Mouse (Mus musculus): ENCODE results near the gene Trim61. TPM values are rescaled to one million over a fixed set of nuclear protein-coding genes. Genes with fewer than 3 reads are reported as not detected.
"Not testable (repeated sequence)": the region's sequence is repeated elsewhere in the genome, so short reads cannot be mapped to it uniquely, and the experiment has no call there.

The Trim61 gene
- polyA plus RNA-seq, 1 experiment = not detected

DNA sequence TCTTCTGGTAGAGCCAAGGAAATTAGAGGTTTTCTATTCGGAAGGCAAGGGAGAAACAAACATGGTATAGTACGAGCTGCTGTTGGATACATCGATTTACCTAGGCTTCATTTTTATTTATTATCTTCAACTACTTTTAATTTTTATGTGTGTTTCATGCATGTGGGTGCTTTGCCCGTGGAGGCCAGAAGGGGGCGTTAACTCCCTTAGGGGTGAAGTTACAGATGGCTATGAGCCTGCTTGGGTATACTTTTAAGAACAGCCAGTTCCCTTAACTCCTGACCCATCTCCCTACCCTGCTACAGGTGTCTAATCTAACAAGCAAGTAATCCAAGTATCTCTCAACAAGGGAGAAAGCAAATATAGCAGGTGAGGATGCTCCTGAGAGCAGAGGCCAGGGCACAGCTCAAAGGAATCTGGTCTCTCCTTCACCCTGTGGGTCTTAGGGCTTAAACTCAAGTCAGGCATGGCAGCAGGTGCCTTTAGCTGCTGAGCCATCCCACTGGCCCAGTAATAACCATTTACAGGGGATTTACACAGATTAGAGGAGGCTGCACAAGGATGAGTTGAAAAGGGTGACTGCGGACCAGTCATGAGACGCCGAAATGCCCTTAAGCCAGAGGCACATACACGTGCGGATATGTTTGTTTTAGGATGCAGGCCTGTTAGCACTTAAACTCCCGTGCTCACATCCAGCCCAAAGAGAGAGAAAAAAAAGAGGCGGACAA, 10.8 kb upstream of the Trim61 start:
- no peak overlapping the region for H3ac ChIP-seq (ENCODE audit: control insufficient read depth, insufficient read length, low read depth)
- TF ChIP-seq MAX (IDR thresholded peaks at IDR 0.05) (no peak), MYOG (IDR thresholded peaks at IDR 0.05; ENCODE audit: control insufficient read depth, extremely low read depth, insufficient read length) (no peak)
- H3K36me3 ChIP-seq (ENCODE audit: control insufficient read depth, insufficient read depth) = no peaks in the 10 kb centered on the region
- H3K79me3 ChIP-seq (ENCODE audit: low read depth) = no peaks in the 10 kb centered on the region
- H3K4me3 ChIP-seq (ENCODE audit: insufficient read depth, poor library complexity, severe bottlenecking) = no peak overlapping the region
- H3K27me3 ChIP-seq (ENCODE audit: control insufficient read depth, insufficient read depth, insufficient read length) = no peaks in the 10 kb centered on the region
- no peaks in the 10 kb centered on the region for H3K79me2 ChIP-seq (ENCODE audit: control insufficient read depth, insufficient read depth)

DNA sequence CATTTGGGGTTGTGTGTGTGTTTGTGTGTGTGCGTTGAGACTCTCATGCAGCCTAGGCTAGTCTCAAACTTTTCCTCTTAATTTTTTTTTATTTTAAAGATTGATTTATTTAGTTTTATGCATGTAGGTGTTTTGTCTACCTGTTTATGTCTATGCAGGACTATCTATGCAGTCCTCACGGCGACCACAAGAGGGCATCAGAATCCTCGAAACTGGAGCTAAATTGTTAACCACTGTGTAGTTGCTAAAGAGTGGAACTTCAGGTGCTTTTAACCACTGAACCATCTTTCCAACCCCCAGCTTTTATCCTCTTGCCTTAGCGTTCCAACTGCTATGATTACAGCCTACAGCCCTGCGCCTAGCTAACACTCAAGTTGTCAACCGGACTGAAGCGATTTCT, 4.2 kb upstream of the Trim61 start:
- H3K36me3 ChIP-seq (ENCODE audit: control insufficient read depth, insufficient read depth) = no peaks in the 10 kb centered on the region
- TF ChIP-seq FOSL1 (IDR thresholded peaks at IDR 0.05; ENCODE audit: insufficient read depth, low read length, poor library complexity, severe bottlenecking) = no peak
- no peak for TF ChIP-seq USF1 (IDR thresholded peaks at IDR 0.05; ENCODE audit: low read depth)
- no peak for TF ChIP-seq CTCF (IDR thresholded peaks at IDR 0.05; ENCODE audit: control insufficient read depth, insufficient read depth, insufficient read length)
- TF ChIP-seq MAX (IDR thresholded peaks at IDR 0.05) = no peak
- no peak for TF ChIP-seq CEBPB (IDR thresholded peaks at IDR 0.05; ENCODE audit: low read depth)
- TF ChIP-seq MYOD1 (IDR thresholded peaks at IDR 0.05; ENCODE audit: control insufficient read depth, insufficient read length, low read depth) = no peak
- no peak for TF ChIP-seq MYOG (IDR thresholded peaks at IDR 0.05; ENCODE audit: control insufficient read depth, extremely low read depth, insufficient read length)
- H3K27me3 ChIP-seq (ENCODE audit: control insufficient read depth, insufficient read depth, insufficient read length) = no peaks in the 10 kb centered on the region
- no peaks in the 10 kb centered on the region for H3K79me2 ChIP-seq (ENCODE audit: control insufficient read depth, insufficient read depth)
- H3K79me3 ChIP-seq (ENCODE audit: low read depth) = no peaks in the 10 kb centered on the region
- no peak overlapping the region for H3ac ChIP-seq (ENCODE audit: control insufficient read depth, insufficient read length, low read depth)
- H3K4me3 ChIP-seq (ENCODE audit: insufficient read depth, poor library complexity, severe bottlenecking) = no peak overlapping the region

DNA sequence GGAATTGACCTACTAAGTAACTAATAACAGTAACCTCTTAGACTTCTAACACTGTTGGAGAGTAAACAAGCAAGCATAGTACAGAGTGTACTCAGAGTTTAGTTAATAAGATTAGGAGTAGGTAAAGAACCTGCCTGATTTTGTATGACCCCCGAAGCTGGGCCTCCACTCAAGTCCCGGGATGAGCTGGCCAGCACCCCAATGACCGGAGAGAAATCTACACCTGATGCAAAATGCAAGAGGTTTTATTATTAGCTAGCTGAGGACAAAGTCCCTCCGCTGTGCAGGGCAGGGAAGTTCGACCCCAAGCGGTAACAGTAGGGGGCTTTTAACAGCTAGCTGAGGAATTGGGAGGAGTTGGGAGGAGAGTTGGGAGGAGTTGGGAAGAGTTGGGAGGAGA, 10.7 kb downstream of the Trim61 start:
- H3K27me3 ChIP-seq (ENCODE audit: control insufficient read depth, insufficient read depth, insufficient read length); H3K36me3 ChIP-seq (ENCODE audit: control insufficient read depth, insufficient read depth); H3K79me3 ChIP-seq (ENCODE audit: low read depth); H3ac ChIP-seq (ENCODE audit: control insufficient read depth, insufficient read length, low read depth); H3K79me2 ChIP-seq (ENCODE audit: control insufficient read depth, insufficient read depth); H3K4me3 ChIP-seq (ENCODE audit: insufficient read depth, poor library complexity, severe bottlenecking): not testable (repeated sequence)

DNA sequence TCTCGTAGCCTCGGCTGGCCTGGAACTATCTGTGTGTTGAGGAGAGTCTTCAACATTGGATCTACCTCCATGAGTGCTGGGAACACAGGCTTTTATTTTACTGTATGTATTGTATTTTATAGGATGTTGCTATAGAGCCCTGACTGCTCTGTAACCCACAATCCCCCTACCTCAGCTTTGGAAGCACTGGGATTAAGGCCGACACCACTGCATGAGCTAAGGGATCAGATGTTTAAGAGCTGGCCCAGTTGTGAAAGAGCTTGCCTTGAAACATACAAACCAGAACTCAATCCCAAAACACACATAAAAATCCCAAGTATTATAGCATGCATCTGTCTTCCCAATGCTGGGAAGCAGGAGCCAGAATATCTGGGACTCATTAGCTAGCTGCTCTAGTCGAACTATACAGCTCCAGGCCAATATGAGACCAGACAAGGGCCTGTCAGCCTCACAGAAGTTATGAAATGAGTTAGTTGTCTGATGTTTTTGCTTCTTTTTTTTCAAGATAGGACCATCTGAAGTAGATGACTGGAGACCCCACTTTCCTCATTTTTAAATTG, 19.4 kb downstream of the Trim61 start:
- H3K79me3 ChIP-seq (ENCODE audit: low read depth) = no peaks in the 10 kb centered on the region
- H3ac ChIP-seq (ENCODE audit: control insufficient read depth, insufficient read length, low read depth) = no peak overlapping the region
- peaks cover 7% of the 10 kb centered on the region for H3K27me3 ChIP-seq (ENCODE audit: control insufficient read depth, insufficient read depth, insufficient read length)
- H3K36me3 ChIP-seq (ENCODE audit: control insufficient read depth, insufficient read depth) = no peaks in the 10 kb centered on the region
- no peaks in the 10 kb centered on the region for H3K79me2 ChIP-seq (ENCODE audit: control insufficient read depth, insufficient read depth)
- no peak overlapping the region for H3K4me3 ChIP-seq (ENCODE audit: insufficient read depth, poor library complexity, severe bottlenecking)
- TF ChIP-seq MAX (IDR thresholded peaks at IDR 0.05) = no peak
- TF ChIP-seq MYOG (IDR thresholded peaks at IDR 0.05; ENCODE audit: control insufficient read depth, extremely low read depth, insufficient read length) = no peak

DNA sequence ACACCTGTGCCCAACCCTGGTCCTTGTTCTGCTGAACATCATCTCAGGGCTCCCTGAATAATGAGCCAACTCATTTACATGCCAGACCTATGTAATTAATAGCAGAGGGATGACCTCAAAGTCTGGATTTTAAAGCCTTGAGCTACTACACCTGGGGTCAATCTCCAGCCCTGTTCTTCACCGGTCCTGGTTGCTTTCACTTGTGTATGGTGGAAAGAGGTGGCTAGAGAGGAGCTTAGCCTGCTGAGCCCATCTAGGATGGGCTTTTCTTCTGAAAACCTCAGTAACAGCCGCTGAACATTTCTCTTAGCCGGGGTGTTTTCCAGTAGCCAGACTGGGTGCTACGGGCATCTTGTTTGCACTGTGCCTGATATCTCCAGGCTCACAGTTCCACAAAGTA, 30.6 kb downstream of the Trim61 start, which contains the start of gene Trim75:
TSS of gene Trim75 (minus strand) at position 101 of the 400 bp plus-strand sequence.
- H3K79me3 ChIP-seq (ENCODE audit: low read depth) = no peaks in the 10 kb centered on the region
- H3K79me2 ChIP-seq (ENCODE audit: control insufficient read depth, insufficient read depth) = no peaks in the 10 kb centered on the region
- H3ac ChIP-seq (ENCODE audit: control insufficient read depth, insufficient read length, low read depth) = no peak within 1 kb of the TSS
- peaks cover 3% of the 10 kb centered on the region for H3K27me3 ChIP-seq (ENCODE audit: control insufficient read depth, insufficient read depth, insufficient read length)
- no peaks in the 10 kb centered on the region for H3K36me3 ChIP-seq (ENCODE audit: control insufficient read depth, insufficient read depth)
- no peak within 1 kb of the TSS for H3K4me3 ChIP-seq (ENCODE audit: insufficient read depth, poor library complexity, severe bottlenecking)
- TF ChIP-seq USF1 (IDR thresholded peaks at IDR 0.05; ENCODE audit: low read depth) = no peak

DNA sequence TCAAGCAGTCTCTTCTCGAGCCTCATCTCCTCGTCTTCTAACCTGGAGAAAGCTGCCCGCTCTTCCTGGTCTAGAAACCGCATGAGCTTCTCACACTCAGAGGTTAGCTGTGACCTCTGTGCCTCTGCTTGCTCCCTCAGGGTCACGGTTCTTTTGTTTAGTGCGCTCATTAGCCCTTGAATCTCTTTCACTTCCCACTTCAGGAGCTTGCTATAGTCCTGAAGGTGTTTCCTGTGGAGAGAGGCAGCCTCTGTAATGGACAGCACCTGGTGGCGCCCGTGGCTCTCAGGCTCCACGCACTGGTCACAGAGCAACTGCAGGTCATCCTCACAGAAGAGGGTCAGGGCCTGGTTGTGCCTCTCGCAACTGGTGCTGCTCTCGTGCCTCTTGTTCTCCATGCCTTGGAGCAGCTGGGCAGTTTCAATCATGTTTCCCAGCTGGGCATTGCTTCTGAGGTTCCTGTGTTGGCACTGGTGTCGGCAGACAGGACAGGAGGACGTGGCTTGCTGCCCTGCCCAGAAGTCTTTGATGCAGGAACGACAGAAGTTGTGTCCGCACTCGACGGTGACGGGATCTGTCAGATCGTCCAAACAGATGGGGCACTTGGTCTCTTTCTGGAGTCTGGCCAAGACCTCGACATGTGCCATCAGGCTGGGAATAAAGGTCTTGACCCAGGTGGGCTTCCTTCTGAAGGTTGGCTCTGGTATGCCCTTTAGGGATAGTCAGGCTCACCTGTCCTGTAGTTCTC, 35.0 kb downstream of the Trim61 start:
- Histone ChIP-seq H3K36me3 (ENCODE audit: control insufficient read depth, insufficient read depth) (no peaks in the 10 kb centered on the region), H3K4me3 (ENCODE audit: insufficient read depth, poor library complexity, severe bottlenecking) (no peak overlapping the region), H3K27me3 (ENCODE audit: control insufficient read depth, insufficient read depth, insufficient read length) (peaks cover 1% of the 10 kb centered on the region), H3K79me2 (ENCODE audit: control insufficient read depth, insufficient read depth) (no peaks in the 10 kb centered on the region), H3ac (ENCODE audit: control insufficient read depth, insufficient read length, low read depth) (no peak overlapping the region), H3K79me3 (ENCODE audit: low read depth) (no peaks in the 10 kb centered on the region)
- TF ChIP-seq MYOG (IDR thresholded peaks at IDR 0.05; ENCODE audit: control insufficient read depth, extremely low read depth, insufficient read length) = no peak
- no peak for TF ChIP-seq CEBPB (IDR thresholded peaks at IDR 0.05; ENCODE audit: low read depth)
- TF ChIP-seq USF1 (IDR thresholded peaks at IDR 0.05; ENCODE audit: low read depth) = no peak

Other genes starting within 250 kb of the Trim61 start
- 12.1 TPM for gene Klhl2, start 168.5 kb downstream of the Trim61 start, polyA plus RNA-seq (2012; fragmentation: generic; extraction: Trizol)
- gene Tmem192, start 71.3 kb downstream of the Trim61 start, polyA plus RNA-seq (2012; fragmentation: generic; extraction: Trizol) = 30.5 TPM
- 0.02 TPM for gene Trim75, start 30.7 kb downstream of the Trim61 start, polyA plus RNA-seq (2012; fragmentation: generic; extraction: Trizol)
- gene Trim60, start 61 bp upstream of the Trim61 start, polyA plus RNA-seq (2012; fragmentation: generic; extraction: Trizol) = not detected
- not detected for gene Apela, start 18.8 kb upstream of the Trim61 start, polyA plus RNA-seq (2012; fragmentation: generic; extraction: Trizol)
- not detected for gene Gm10663, start 56.5 kb upstream of the Trim61 start, polyA plus RNA-seq (2012; fragmentation: generic; extraction: Trizol)
- gene BC030870, start 111.0 kb upstream of the Trim61 start, polyA plus RNA-seq (2012; fragmentation: generic; extraction: Trizol) = not detected